Mouse (Mus musculus) intestine, embryonic 15.5 days (tissue): ENCODE measurements around the gene Inpp5d. TPM values are rescaled to one million over a fixed set of nuclear protein-coding genes. Genes with fewer than 3 reads are reported as not detected.

Experiments used
- polyA plus RNA-seq: library from polyadenylated mRNA; unstranded; fragments of >200 nt; fragmentation: Nextera tagmentation; extraction: Ambion mirVana; gene quantifications from 2 replicates; pipeline ENCODE4 v1.2.1, GENCODE M21; 2015

The Inpp5d gene
- polyA plus RNA-seq, 1 experiment from 2014 or later, result 4.3 TPM

Other genes with a start within 250 kb of the Inpp5d start
- gene Kcnj13, start 225.6 kb upstream of the Inpp5d start, polyA plus RNA-seq, result 0.45 and 0.62 TPM in 2 replicates
- gene Snorc, start 150.0 kb upstream of the Inpp5d start, polyA plus RNA-seq, result not detected in 2 replicates
- 3.2 and 3.4 TPM in 2 replicates for gene Neu2, start 110.4 kb upstream of the Inpp5d start, polyA plus RNA-seq
- gene Ngef, start 46.4 kb upstream of the Inpp5d start, polyA plus RNA-seq, result 17.9 and 19.6 TPM in 2 replicates
- gene Atg16l1, start 135.6 kb downstream of the Inpp5d start, polyA plus RNA-seq, result 25.4 and 26.6 TPM in 2 replicates
- gene Sag, start 183.4 kb downstream of the Inpp5d start, polyA plus RNA-seq, result 0.78 and 0.88 TPM in 2 replicates
- 28.2 and 31.8 TPM in 2 replicates for gene Dgkd, start 233.0 kb downstream of the Inpp5d start, polyA plus RNA-seq